Mouse (Mus musculus) midbrain, postnatal 0 days (tissue): ENCODE measurements around the gene Emp3. TPM values are rescaled to one million over a fixed set of nuclear protein-coding genes. Genes with fewer than 3 reads are reported as not detected.

Experiments
- ATAC-seq: fragments of 200-750 bp; cut with Nextera tagmentation; 2 replicates; pipeline ENCODE4 v1.8.0; 2017; ENCODE audit warnings: moderate number of reproducible peaks, mild to moderate bottlenecking, moderate TSS enrichment, moderate library complexity; ENCODE audit not compliant: low FRiP score
- DNase-seq: peaks from one replicate; pipeline ENCODE4 v3.0.0-alpha.2; 2015; ENCODE audit warnings: low spot score
- H3K27ac ChIP-seq: fragments of 300-500 bp; sonication (generic); 2 replicates; pipeline ENCODE4 v1.5.1; 2014; ENCODE audit warnings: low read depth, mild to moderate bottlenecking, low read length, mixed read lengths
- H3K27me3 ChIP-seq: fragments of 300-500 bp; sonication (generic); 2 replicates; pipeline ENCODE4 v1.6.1; 2014; ENCODE audit warnings: low read length, control low read depth, mixed read lengths; ENCODE audit not compliant: insufficient read depth
- H3K36me3 ChIP-seq: fragments of 300-500 bp; sonication (generic); 2 replicates; pipeline ENCODE4 v1.6.1; 2014; ENCODE audit warnings: low read length, control low read depth, mixed read lengths; ENCODE audit not compliant: insufficient read depth
- H3K4me1 ChIP-seq: fragments of 300-500 bp; sonication (generic); 2 replicates; pipeline ENCODE4 v1.6.1; 2014; ENCODE audit warnings: mild to moderate bottlenecking, control low read depth, antibody characterized with exemption, low read length, mixed read lengths; ENCODE audit not compliant: insufficient read depth
- H3K4me2 ChIP-seq: fragments of 300-500 bp; sonication (generic); 2 replicates; pipeline ENCODE4 v1.6.1; 2014; ENCODE audit warnings: low read depth, mild to moderate bottlenecking, low read length, mixed read lengths; ENCODE audit not compliant: poor library complexity, severe bottlenecking
- H3K4me3 ChIP-seq: fragments of 300-500 bp; sonication (generic); 2 replicates; pipeline ENCODE4 v1.5.1; 2014; ENCODE audit warnings: low read depth, mild to moderate bottlenecking, low read length, moderate library complexity
- H3K9ac ChIP-seq: fragments of 300-500 bp; sonication (generic); replicated peaks from 2 replicates; pipeline ENCODE4 v1.6.1; 2014; ENCODE audit warnings: mild to moderate bottlenecking, low read length, moderate library complexity, mixed read lengths; ENCODE audit not compliant: poor library complexity, severe bottlenecking
- H3K9me3 ChIP-seq: fragments of 300-500 bp; sonication (generic); 2 replicates; pipeline ENCODE4 v1.6.1; 2016; ENCODE audit warnings: low read length, control low read depth
- CTCF ChIP-seq: IDR thresholded peaks from 2 replicates; pipeline ENCODE4 v1.5.1; 2016; ENCODE audit warnings: antibody characterized with exemption, mild to moderate bottlenecking
- WGBS: fragments of 180-500 bp; shearing (Covaris S2); extraction: QIAGEN DNeasy Blood & Tissue Kit; methylation state at CpG from one replicate; pipeline ENCODE4 v1.1.7; 2014; 5-methylcytosine and 5-hydroxymethylcytosine counted together
- polyA plus RNA-seq: library from polyadenylated mRNA; unstranded; fragments of >200 nt; fragmentation: Nextera tagmentation; extraction: Ambion mirVana; gene quantifications from 2 replicates; pipeline ENCODE4 v1.2.1, GENCODE M21; 2015
- total RNA-seq: library from RNA; depleted of rRNA; stranded (reverse); fragments of >200 nt; gene quantifications from 2 replicates; pipeline ENCODE4 v1.2.3, GENCODE M21; 2014

Emp3 gene
- total and polyA plus RNA-seq, 2 experiments from 2014 or later = 12.8 to 36.4 TPM

GRCm38 (mm10) chr7:45897258-45897757, 23.9 kb downstream of the Emp3 start:
- ATAC-seq (peak; percentile 58), DNase-seq (peak; percentile 54)
- no peaks in the 10 kb centered on the region for H3K36me3 ChIP-seq
- peak overlapping the region; percentile 54 for H3K9ac ChIP-seq
- H3K4me2 ChIP-seq = peak overlapping the region; percentile 79
- TF ChIP-seq CTCF = no peak
- H3K9me3 ChIP-seq = no peaks in the 10 kb centered on the region
- peak overlapping the region; percentile 42 for H3K4me3 ChIP-seq
- H3K4me1 ChIP-seq = no peaks in the 10 kb centered on the region
- H3K27me3 ChIP-seq = no peaks in the 10 kb centered on the region
- H3K27ac ChIP-seq = peak overlapping the region; percentile 69
- WGBS = 2% methylated on average over 19 of the region's 19 CpGs

- TF ChIP-seq CTCF = no peak
- ATAC-seq = peak; percentile 94
- no peaks in the 10 kb centered on the region for H3K36me3 ChIP-seq
Observed at GRCm38 (mm10) chr7:45896517-45897257, 24.5 kb downstream of the Emp3 start, which contains the start of the genes Syngr4 and Tmem143. TSS of gene Syngr4 (minus strand) at chr7:45896714. TSS of gene Tmem143 (plus strand) at chr7:45896941.

GRCm38 (mm10) chr7:45895931-45896516, 25.2 kb downstream of the Emp3 start:
- Histone ChIP-seq H3K9ac (no peak overlapping the region), H3K27ac (no peak overlapping the region), H3K4me3 (0 out of 2 replicates have a peak overlapping the region, but pooled peaks have one; percentile 10), H3K4me2 (peak overlapping the region; percentile 42), H3K4me1 (no peaks in the 10 kb centered on the region), H3K36me3 (no peaks in the 10 kb centered on the region), H3K9me3 (no peaks in the 10 kb centered on the region), H3K27me3 (no peaks in the 10 kb centered on the region)
- WGBS = 72% methylated on average over 6 of the region's 6 CpGs
- DNase-seq (no peak), ATAC-seq (0 out of 2 replicates have a peak, but pooled peaks have one; percentile 0)
- no peak for TF ChIP-seq CTCF

More at GRCm38 (mm10) chr7:45896517-45897257, 24.5 kb downstream of the Emp3 start, which contains the start of the genes Syngr4 and Tmem143:
- Histone ChIP-seq H3K9me3 (no peaks in the 10 kb centered on the region), H3K27me3 (no peaks in the 10 kb centered on the region), H3K4me1 (no peaks in the 10 kb centered on the region), H3K27ac (peak within 1 kb of the TSS; percentile 69), H3K9ac (peak within 1 kb of the TSS; percentile 54), H3K4me2 (peak within 1 kb of the TSS; percentile 79), H3K4me3 (peak within 1 kb of the TSS; percentile 42)
- peak; percentile 100 for DNase-seq
- WGBS = under 1% methylated on average over 39 of the region's 40 CpGs

GRCm38 (mm10) chr7:45892651-45893050, 28.6 kb downstream of the Emp3 start:
- no peak for ATAC-seq
- H3K9ac ChIP-seq = no peak overlapping the region
- H3K27ac ChIP-seq = no peak overlapping the region
- no peak for DNase-seq
- no peaks in the 10 kb centered on the region for H3K9me3 ChIP-seq
- no peak overlapping the region for H3K4me3 ChIP-seq
- 78% methylated on average over 2 of the region's 2 CpGs for WGBS
- TF ChIP-seq CTCF = no peak
- H3K4me1 ChIP-seq = no peaks in the 10 kb centered on the region
- no peak overlapping the region for H3K4me2 ChIP-seq
- H3K27me3 ChIP-seq = no peaks in the 10 kb centered on the region
- H3K36me3 ChIP-seq = no peaks in the 10 kb centered on the region

- ATAC-seq = no peak
- H3K27ac ChIP-seq = no peak overlapping the region
- H3K36me3 ChIP-seq = peaks cover 28% of the 10 kb centered on the region
- H3K9me3 ChIP-seq = no peaks in the 10 kb centered on the region
- H3K9ac ChIP-seq = 0 out of 2 replicates have a peak overlapping the region, but pooled peaks have one; percentile 24
- H3K4me3 ChIP-seq = no peak overlapping the region
- WGBS = 49% methylated on average over 3 of the region's 3 CpGs
- no peaks in the 10 kb centered on the region for H3K4me1 ChIP-seq
- H3K27me3 ChIP-seq = no peaks in the 10 kb centered on the region
- DNase-seq = no peak
- no peak overlapping the region for H3K4me2 ChIP-seq
- no peak for TF ChIP-seq CTCF
Observed at GRCm38 (mm10) chr7:45887246-45887645, 34.0 kb downstream of the Emp3 start.

- no peaks in the 10 kb centered on the region for H3K9me3 ChIP-seq
- H3K9ac ChIP-seq = no peak overlapping the region
- WGBS = 93% methylated on average over 2 of the region's 2 CpGs
- TF ChIP-seq CTCF = no peak
- no peak overlapping the region for H3K4me3 ChIP-seq
- ATAC-seq (no peak), DNase-seq (no peak)
- H3K27ac ChIP-seq = no peak overlapping the region
- H3K4me2 ChIP-seq = no peak overlapping the region
- no peaks in the 10 kb centered on the region for H3K4me1 ChIP-seq
- H3K27me3 ChIP-seq = no peaks in the 10 kb centered on the region
- peaks cover 58% of the 10 kb centered on the region for H3K36me3 ChIP-seq
Observed at GRCm38 (mm10) chr7:45881011-45881410, 40.2 kb downstream of the Emp3 start.
